ENCODE assay signal across 29 mouse cellular contexts in genomic region chr9:44261388-44261787, GRCm38 (mm10). TPM values are rescaled to one million over a fixed set of nuclear protein-coding genes. Genes with fewer than 3 reads are reported as not detected.
"Had no signal": no experiment of that assay in that cellular context is flagged by ENCODE, and none has a peak within 500 bp of the region (broad histone marks: within the 10 kb centered on the region; RNA-seq: fewer than 3 reads in every experiment).

No protein-coding gene starts in this region.

- H3K27ac ChIP-seq: liver, embryonic 13.5 days; neural tube, embryonic 15.5 days; stomach, postnatal 0 days had no signal

- H3K27me3 ChIP-seq: liver, embryonic 13.5 days; neural tube, embryonic 15.5 days had no signal

- H3K4me3 ChIP-seq: liver, embryonic 13.5 days; myocyte; neural tube, embryonic 15.5 days had no signal

- H3K4me1 ChIP-seq: liver, embryonic 13.5 days had no signal

- H3K9ac ChIP-seq: liver, embryonic 13.5 days; neural tube, embryonic 15.5 days had no signal

- H3K4me2 ChIP-seq: liver, embryonic 13.5 days; midbrain, embryonic 11.5 days; neural tube, embryonic 15.5 days had no signal

- DNase-seq: kidney, adult 18-20 months; kidney, adult 9 months; kidney, postnatal 14 days; kidney, postnatal 4 days; left cerebral cortex, postnatal 4 days; liver, embryonic 13.5 days; lung, adult 2 months; lung, postnatal 14 days; lung, postnatal 4 days; midbrain, embryonic 14.5 days; right cerebral cortex, adult 18-20 months; right cerebral cortex, postnatal 14 days; right cerebral cortex, postnatal 4 days; thymus, adult 2 months; thymus, postnatal 14 days; thymus, postnatal 4 days had no signal

- H3K9me3 ChIP-seq: liver, embryonic 13.5 days; neural tube, embryonic 15.5 days had no signal

- H3K36me3 ChIP-seq: liver, embryonic 13.5 days; neural tube, embryonic 15.5 days had no signal

RNA-seq across cellular contexts. Expression of gene Pdzd3, which starts 10.1 kb away (rescaled TPM):
- total RNA-seq: liver, adult 2 months; megakaryocyte-erythroid progenitor cell, adult 5-6 weeks; monocyte, adult 5-6 weeks had no signal
- polyA plus RNA-seq: liver, adult 2 months; neural tube, embryonic 11.5 days had no signal

RNA-seq across cellular contexts. Expression of gene Ccdc153, which starts 20.9 kb away (rescaled TPM):
- total RNA-seq: liver, adult 2 months; megakaryocyte progenitor cell, adult 5-6 weeks; megakaryocyte-erythroid progenitor cell, adult 5-6 weeks; monocyte, adult 5-6 weeks had no signal
- polyA plus RNA-seq: kidney, embryonic 16.5 days; limb, embryonic 14.5 days; liver, adult 2 months; liver, embryonic 13.5 days; liver, embryonic 16.5 days; midbrain, embryonic 11.5 days; midbrain, embryonic 14.5 days; myocyte; neural tube, embryonic 11.5 days; neural tube, embryonic 15.5 days; stomach, embryonic 14.5 days; stomach, postnatal 0 days had no signal

RNA-seq across cellular contexts. Expression of gene Abcg4, which starts 27.0 kb away (rescaled TPM):
- total RNA-seq: liver, adult 2 months; monocyte, adult 5-6 weeks had no signal
